Mouse (Mus musculus) neural tube, embryonic 15.5 days (tissue): ENCODE data around the gene Bcas3. TPM values are rescaled to one million over a fixed set of nuclear protein-coding genes. Genes with fewer than 3 reads are reported as not detected.

Experiments used
- ATAC-seq: fragments of 200-750 bp; cut with Nextera tagmentation; 2 replicates; pipeline ENCODE4 v1.8.0; 2017; ENCODE audit warnings: mild to moderate bottlenecking, moderate TSS enrichment, moderate library complexity; ENCODE audit not compliant: low FRiP score
- H3K27ac ChIP-seq: fragments of 300-500 bp; sonication (generic); replicated peaks from 2 replicates; pipeline ENCODE4 v1.5.1; 2015; ENCODE audit warnings: mild to moderate bottlenecking, inconsistent platforms
- H3K27me3 ChIP-seq: fragments of 300-500 bp; sonication (generic); replicated peaks from 2 replicates; pipeline ENCODE4 v1.6.1; 2015; ENCODE audit warnings: inconsistent platforms
- H3K36me3 ChIP-seq: fragments of 300-500 bp; sonication (generic); 2 replicates; pipeline ENCODE4 v1.6.1; 2015; ENCODE audit warnings: inconsistent platforms
- H3K4me1 ChIP-seq: fragments of 300-500 bp; sonication (generic); 2 replicates; pipeline ENCODE4 v1.6.1; 2015; ENCODE audit warnings: inconsistent platforms
- H3K4me2 ChIP-seq: fragments of 300-500 bp; sonication (generic); 2 replicates; pipeline ENCODE4 v1.6.1; 2015; ENCODE audit warnings: inconsistent platforms, mild to moderate bottlenecking, moderate library complexity
- H3K4me3 ChIP-seq: fragments of 300-500 bp; sonication (generic); replicated peaks from 2 replicates; pipeline ENCODE4 v1.5.1; 2015; ENCODE audit warnings: mild to moderate bottlenecking, inconsistent platforms
- H3K9ac ChIP-seq: fragments of 300-500 bp; sonication (generic); replicated peaks from 2 replicates; pipeline ENCODE4 v1.6.1; 2015; ENCODE audit warnings: mild to moderate bottlenecking, inconsistent platforms
- H3K9me3 ChIP-seq: fragments of 300-500 bp; sonication (generic); replicated peaks from 2 replicates; pipeline ENCODE4 v1.6.1; 2016; ENCODE audit warnings: inconsistent platforms
- WGBS: fragments of 180-500 bp; shearing (Covaris S2); methylation state at CpG from one replicate; pipeline ENCODE4 v1.1.7; 2015; ENCODE audit warnings: mixed read lengths; 5-methylcytosine and 5-hydroxymethylcytosine counted together
- polyA plus RNA-seq: library from polyadenylated mRNA; unstranded; fragments of >200 nt; fragmentation: Nextera tagmentation; extraction: Ambion mirVana; gene quantifications from 2 replicates; pipeline ENCODE4 v1.2.1, GENCODE M21; 2015

The Bcas3 gene
- polyA plus RNA-seq, 1 experiment from 2014 or later, result 31.6 TPM

DNA sequence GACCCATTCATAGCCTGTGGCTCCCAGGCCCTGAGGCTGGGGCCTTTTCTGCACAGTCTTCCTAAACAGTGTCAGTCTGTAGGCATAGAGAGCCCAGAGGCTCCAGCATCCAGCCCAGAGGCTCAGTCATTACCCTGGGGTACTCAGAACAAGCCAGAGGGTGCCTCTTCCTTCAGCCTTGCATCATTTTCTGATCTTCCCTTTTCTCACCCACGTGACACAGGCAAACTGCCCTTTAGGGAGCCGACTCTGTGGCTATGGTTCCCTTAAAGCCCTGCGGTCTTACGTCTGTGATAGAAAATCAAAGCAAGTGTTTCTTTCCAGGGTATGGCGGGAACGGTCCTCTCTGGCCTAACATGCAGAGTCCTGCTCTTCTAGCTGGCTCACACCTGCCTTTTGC is 421.7 kb downstream of the Bcas3 start:
- Histone ChIP-seq H3K9me3 (no peaks in the 10 kb centered on the region), H3K9ac (no peak overlapping the region), H3K4me3 (no peak overlapping the region), H3K4me2 (no peak overlapping the region), H3K4me1 (peaks cover 14% of the 10 kb centered on the region), H3K36me3 (no peaks in the 10 kb centered on the region), H3K27me3 (peaks cover 13% of the 10 kb centered on the region; the same call in 1 of the 2 replicates), H3K27ac (no peak overlapping the region)
- WGBS, result 56% methylated on average over 6 of the region's 6 CpGs
- ATAC-seq, result no peak

DNA sequence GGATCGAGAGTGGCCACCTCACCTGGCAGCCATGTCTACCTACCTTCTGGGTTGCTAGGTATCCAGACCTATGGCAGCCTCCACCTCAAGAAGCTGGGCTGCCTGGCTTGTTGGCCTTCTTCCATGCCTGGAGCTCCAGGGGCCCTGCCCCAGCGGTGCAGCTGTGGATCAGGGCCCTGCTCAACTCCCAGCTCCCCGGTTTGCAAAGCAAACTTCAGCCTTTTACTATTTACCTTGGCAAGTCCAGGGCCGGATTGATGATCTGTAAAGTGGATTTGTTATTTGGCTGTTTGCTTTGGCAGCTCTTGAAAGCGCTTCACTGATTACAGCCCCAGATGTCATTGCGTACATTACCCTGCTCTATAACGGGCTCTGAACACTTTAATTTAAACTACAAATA is 422.5 kb downstream of the Bcas3 start:
- Histone ChIP-seq H3K4me2 (no peak overlapping the region), H3K9me3 (no peaks in the 10 kb centered on the region), H3K9ac (no peak overlapping the region), H3K27me3 (peaks cover 14% of the 10 kb centered on the region; the same call in 1 of the 2 replicates), H3K4me3 (no peak overlapping the region), H3K4me1 (peaks cover 14% of the 10 kb centered on the region), H3K27ac (no peak overlapping the region), H3K36me3 (no peaks in the 10 kb centered on the region)
- 40% methylated on average over 7 of the region's 7 CpGs for WGBS
- no peak for ATAC-seq

DNA sequence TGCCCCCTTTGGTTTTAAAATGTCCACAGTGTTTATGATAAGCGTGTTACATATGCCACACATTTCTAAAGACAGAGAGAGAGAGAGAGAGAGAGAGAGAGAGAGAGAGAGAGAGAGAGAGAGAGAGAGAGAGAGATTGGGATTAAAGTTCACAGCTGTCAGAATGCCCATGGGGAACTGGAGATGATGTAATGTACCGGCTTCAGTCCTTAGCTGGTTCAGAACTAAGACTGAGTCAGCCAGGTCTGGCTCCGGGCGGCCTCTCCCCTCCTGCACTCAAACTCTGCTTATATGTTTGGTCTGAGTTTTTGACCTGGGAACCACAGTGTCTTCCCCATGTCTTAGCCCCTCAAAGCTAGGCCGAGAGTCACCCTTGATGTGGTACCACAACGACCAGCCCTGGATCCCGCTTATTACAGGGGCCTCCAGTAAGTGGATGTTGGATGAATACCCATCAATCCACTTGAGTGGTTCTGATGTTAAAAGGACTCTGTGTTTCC is 423.9 kb downstream of the Bcas3 start:
- no peak for ATAC-seq

DNA sequence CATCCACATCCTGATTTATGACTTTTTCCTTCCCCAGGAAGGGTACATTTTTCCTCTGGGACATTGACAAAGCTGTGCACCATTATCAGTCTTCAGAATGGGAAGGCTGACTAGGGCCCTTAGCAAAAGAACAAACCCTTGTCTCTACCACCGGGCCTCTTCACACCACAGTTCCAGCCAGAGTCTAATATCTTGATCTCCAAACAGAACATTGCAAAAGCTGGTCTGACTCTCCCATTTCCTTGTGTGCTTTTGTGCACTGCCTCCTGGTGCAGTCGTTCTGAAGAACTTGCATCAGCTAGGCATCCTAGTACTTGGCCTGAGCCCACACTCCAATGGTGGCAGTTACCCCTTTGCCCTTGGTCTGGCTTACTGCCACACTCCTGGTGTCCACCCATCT is 425.0 kb downstream of the Bcas3 start:
- H3K27ac ChIP-seq, result no peak overlapping the region
- no peak overlapping the region for H3K9ac ChIP-seq
- H3K4me1 ChIP-seq, result peaks cover 14% of the 10 kb centered on the region
- 0 out of 2 replicates have a peak, but pooled peaks cover 6% of the 10 kb centered on the region for H3K27me3 ChIP-seq
- 83% methylated on average over 2 of the region's 2 CpGs for WGBS
- no peak overlapping the region for H3K4me3 ChIP-seq
- no peaks in the 10 kb centered on the region for H3K9me3 ChIP-seq
- no peak for ATAC-seq
- H3K36me3 ChIP-seq, result no peaks in the 10 kb centered on the region
- no peak overlapping the region for H3K4me2 ChIP-seq

More for the DNA sequence above, 423.9 kb downstream of the Bcas3 start:
- Histone ChIP-seq H3K27ac (no peak overlapping the region), H3K36me3 (no peaks in the 10 kb centered on the region), H3K27me3 (peaks cover 10% of the 10 kb centered on the region; the same call in 1 of the 2 replicates), H3K9ac (no peak overlapping the region), H3K4me1 (peaks cover 14% of the 10 kb centered on the region), H3K4me3 (no peak overlapping the region), H3K9me3 (no peaks in the 10 kb centered on the region), H3K4me2 (no peak overlapping the region)
- WGBS, result 58% methylated on average over 7 of the region's 7 CpGs

DNA sequence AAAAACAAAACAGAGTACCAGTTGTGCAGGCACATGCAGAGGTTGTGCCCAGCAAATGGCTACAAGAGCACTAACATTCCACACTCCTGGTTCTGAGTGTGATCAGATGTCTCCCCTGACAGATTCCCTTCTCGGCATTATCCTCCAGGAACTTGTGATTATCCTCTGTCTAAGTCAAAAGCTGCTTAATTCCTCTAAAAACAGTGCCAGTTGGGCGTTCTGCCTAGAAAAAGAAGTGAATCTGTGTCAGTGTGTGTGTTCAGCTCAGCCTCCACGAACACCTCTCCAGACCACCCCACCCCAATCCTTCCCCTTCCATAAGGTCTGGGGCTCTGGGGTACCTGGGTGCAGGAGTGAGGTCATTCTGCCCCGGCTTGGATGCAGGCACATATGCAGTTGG is 427.3 kb downstream of the Bcas3 start:
- no peak overlapping the region for H3K27ac ChIP-seq
- H3K4me3 ChIP-seq, result no peak overlapping the region
- no peak for ATAC-seq
- no peak overlapping the region for H3K9ac ChIP-seq
- H3K4me2 ChIP-seq, result no peak overlapping the region
- H3K36me3 ChIP-seq, result no peaks in the 10 kb centered on the region
- H3K27me3 ChIP-seq, result 0 out of 2 replicates have a peak, but pooled peaks cover 3% of the 10 kb centered on the region
- no peaks in the 10 kb centered on the region for H3K9me3 ChIP-seq
- peaks cover 7% of the 10 kb centered on the region for H3K4me1 ChIP-seq
- WGBS, result 76% methylated on average over 4 of the region's 4 CpGs

DNA sequence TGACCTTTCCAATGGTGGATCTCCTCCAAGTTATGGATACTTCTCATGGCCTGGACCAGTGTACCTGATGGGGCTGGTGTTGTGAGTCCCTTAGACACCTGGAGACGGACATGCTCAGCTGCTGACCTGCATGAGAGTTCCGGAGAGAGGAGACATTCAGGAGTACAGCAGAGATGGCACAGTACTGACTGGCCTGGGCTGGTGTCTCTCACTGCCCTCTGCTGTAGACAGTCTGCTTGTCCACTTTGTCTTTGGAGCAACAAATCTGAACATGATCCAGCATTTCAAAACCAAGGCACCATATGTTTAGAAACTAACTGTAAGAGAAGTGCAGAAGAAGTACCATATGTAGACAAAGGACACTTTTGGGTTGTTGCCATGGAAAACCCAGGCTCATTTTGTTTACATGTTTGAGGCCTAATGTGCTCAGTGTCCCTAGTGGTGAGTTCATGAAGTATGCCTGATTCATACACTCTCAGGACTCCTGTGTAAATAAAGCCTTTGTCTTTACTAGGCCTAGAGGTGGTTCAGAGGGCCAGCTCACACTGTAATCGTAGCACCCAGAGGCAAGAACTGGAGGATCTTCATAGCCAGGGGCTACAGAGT is 433.2 kb downstream of the Bcas3 start:
- Histone ChIP-seq H3K4me2 (no peak overlapping the region), H3K36me3 (no peaks in the 10 kb centered on the region), H3K9ac (no peak overlapping the region), H3K27me3 (no peaks in the 10 kb centered on the region), H3K27ac (no peak overlapping the region), H3K4me3 (no peak overlapping the region), H3K4me1 (no peaks in the 10 kb centered on the region), H3K9me3 (no peaks in the 10 kb centered on the region)
- ATAC-seq, result no peak
- 79% methylated on average over 3 of the region's 3 CpGs for WGBS

DNA sequence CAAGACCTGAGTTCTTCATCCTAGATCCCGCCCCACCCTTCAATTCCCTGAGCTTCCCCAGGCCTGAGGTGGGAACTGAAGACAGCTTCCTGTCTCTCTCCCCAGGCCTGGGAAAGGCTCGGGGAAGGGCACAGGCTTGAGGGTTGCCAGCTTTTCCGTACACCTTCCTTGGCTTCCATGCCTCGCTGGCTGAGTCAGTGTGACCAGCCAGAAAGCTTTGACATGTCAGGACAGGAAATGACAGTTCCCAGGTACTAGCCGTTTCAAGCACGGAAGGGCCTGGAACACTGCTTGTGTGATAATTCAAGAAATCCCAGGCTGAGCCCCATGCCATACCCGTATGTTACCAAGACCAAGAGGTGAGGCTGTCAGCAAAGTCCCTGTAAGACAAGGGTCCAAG is 436.8 kb downstream of the Bcas3 start:
- 95% methylated on average over 7 of the region's 7 CpGs for WGBS
- no peaks in the 10 kb centered on the region for H3K9me3 ChIP-seq
- H3K4me2 ChIP-seq, result no peak overlapping the region
- H3K9ac ChIP-seq, result no peak overlapping the region
- H3K4me1 ChIP-seq, result no peaks in the 10 kb centered on the region
- no peak overlapping the region for H3K27ac ChIP-seq
- ATAC-seq, result no peak
- H3K4me3 ChIP-seq, result no peak overlapping the region
- no peaks in the 10 kb centered on the region for H3K27me3 ChIP-seq
- H3K36me3 ChIP-seq, result no peaks in the 10 kb centered on the region

DNA sequence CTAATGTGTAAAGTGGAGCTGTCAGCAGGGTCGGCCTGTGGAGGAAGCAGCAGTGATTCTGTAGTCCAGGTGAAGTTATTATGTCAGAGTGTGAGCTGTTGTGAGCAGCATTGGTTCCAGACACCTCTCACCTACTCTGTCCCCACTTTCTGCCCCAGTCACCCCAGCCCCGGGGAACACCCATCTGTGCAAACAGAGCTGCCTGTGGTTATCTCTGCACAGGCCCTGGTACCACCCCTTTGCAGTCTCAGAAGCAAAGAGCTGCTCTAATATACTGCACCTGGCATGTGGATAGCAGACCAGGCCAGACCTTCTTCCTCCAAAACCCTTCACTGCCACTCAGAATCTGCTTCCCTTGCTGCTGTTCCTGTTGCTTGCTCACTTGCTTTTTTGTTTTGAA is 437.3 kb downstream of the Bcas3 start:
- H3K9me3 ChIP-seq, result no peaks in the 10 kb centered on the region
- H3K27me3 ChIP-seq, result no peaks in the 10 kb centered on the region
- no peak overlapping the region for H3K9ac ChIP-seq
- H3K4me1 ChIP-seq, result no peaks in the 10 kb centered on the region
- ATAC-seq, result no peak
- H3K4me3 ChIP-seq, result no peak overlapping the region
- no peak overlapping the region for H3K27ac ChIP-seq
- no peaks in the 10 kb centered on the region for H3K36me3 ChIP-seq
- H3K4me2 ChIP-seq, result no peak overlapping the region
- WGBS, result 72% methylated on average over 2 of the region's 2 CpGs

DNA sequence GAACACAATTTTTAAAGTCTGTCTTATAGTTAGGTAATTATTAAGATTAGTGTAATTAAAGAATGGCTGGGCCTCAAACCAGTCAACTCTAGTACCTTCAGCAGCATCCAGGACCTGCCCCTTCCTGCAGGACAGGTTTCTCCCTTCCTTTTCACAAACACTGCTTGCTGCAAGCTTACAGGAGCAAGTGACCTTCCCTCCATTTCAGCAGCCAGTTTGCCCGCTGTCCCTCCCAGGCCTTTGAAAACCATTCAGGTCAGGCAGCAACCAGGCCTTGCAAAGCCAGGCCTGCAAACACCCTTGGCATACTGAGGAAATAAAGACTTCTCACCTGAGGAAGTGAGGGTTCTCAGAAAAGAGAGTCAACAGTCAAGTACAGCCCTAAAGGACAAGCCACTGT is 438.2 kb downstream of the Bcas3 start:
- Histone ChIP-seq H3K4me3 (no peak overlapping the region), H3K4me2 (no peak overlapping the region), H3K9me3 (no peaks in the 10 kb centered on the region), H3K27ac (no peak overlapping the region), H3K9ac (no peak overlapping the region), H3K36me3 (no peaks in the 10 kb centered on the region), H3K4me1 (no peaks in the 10 kb centered on the region), H3K27me3 (no peaks in the 10 kb centered on the region)
- ATAC-seq, result no peak
- 74% methylated on average over 1 of the region's 1 CpGs for WGBS

DNA sequence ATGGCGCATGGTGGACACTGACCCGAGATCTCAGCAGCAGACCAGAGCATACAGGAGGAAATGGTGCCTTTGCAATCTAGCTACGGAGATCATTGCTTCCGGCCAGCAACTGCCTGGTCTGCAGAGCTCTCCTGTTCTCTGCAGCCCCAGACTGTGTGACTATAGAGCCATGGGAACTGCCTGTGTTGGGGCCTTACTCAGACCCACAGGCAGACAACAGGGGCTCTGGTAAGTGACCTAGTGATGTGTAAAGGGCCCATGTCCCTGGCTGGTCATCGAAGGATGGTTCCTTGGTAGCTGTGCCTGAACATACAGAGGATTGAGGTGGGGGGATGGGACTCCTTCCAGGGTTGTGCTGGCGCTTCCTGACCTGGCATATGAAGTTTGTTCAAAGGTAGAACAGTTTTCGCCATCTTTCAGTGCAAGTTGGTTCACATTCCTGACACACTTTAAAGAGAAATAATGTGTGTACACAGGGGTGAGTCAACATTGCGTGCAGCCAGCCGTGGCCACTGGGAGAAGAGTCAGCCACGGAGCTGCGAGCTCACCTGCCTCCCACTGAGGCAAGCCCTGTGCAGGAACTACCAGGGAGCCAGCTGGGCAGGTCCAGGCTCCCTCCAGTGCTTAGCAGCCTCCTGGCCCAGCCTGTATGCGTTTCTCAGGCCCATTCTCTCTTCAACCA is 439.7 kb downstream of the Bcas3 start:
- Histone ChIP-seq H3K4me2 (no peak overlapping the region), H3K27ac (no peak overlapping the region), H3K4me3 (no peak overlapping the region), H3K36me3 (no peaks in the 10 kb centered on the region), H3K9me3 (no peaks in the 10 kb centered on the region), H3K4me1 (no peaks in the 10 kb centered on the region), H3K27me3 (no peaks in the 10 kb centered on the region), H3K9ac (no peak overlapping the region)
- WGBS, result 73% methylated on average over 12 of the region's 12 CpGs
- ATAC-seq, result no peak

DNA sequence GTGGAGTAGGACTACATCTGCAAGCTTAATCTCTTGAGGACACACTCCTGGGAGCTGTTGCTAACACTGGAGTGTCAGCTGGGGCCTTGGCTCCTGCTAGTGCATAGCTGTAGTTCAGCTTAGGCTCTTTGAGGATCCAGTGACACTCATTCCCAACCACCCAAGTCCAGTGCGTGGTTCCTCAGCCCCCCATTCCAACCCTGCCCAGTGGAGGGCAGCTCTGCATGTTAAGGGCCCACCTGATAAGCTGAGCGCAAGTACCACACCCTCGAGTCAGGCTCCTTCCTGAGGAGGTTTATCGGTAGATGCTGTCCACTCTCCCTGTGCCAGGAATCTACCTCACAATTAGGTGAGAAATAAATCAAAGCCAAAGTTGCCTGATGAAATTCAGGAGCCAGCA is 446.5 kb downstream of the Bcas3 start:
- whole genome bisulfite sequencing, result 78% methylated on average over 4 of the region's 4 CpGs
- H3K9me3 ChIP-seq, result no peaks in the 10 kb centered on the region
- ATAC-seq, result no peak
- no peaks in the 10 kb centered on the region for H3K27me3 ChIP-seq
- no peak overlapping the region for H3K27ac ChIP-seq
- H3K4me1 ChIP-seq, result no peaks in the 10 kb centered on the region
- H3K4me3 ChIP-seq, result no peak overlapping the region
- H3K9ac ChIP-seq, result no peak overlapping the region
- no peak overlapping the region for H3K4me2 ChIP-seq
- H3K36me3 ChIP-seq, result no peaks in the 10 kb centered on the region

DNA sequence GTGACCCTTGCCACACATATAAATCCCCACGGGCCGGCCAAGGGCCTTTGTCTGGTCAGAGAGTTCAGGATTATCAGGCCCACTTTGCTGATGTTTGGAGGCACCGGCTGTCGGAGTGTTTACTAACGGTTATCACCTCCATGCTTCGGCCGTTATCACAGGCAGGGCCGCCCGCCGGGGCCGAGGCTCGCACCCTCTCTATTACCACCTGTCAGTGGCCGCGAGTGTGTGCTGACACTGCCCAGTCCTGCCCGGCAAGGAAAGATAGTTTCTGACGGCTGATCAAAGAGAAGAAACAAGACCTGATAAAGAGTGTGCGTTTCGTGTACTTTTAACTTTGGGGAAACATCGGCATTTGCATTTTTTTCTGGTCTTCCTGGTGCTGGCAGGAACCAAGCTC is 446.9 kb downstream of the Bcas3 start:
- Histone ChIP-seq H3K4me2 (no peak overlapping the region), H3K4me3 (no peak overlapping the region), H3K9me3 (no peaks in the 10 kb centered on the region), H3K36me3 (no peaks in the 10 kb centered on the region), H3K9ac (no peak overlapping the region), H3K27ac (no peak overlapping the region), H3K4me1 (no peaks in the 10 kb centered on the region), H3K27me3 (no peaks in the 10 kb centered on the region)
- whole genome bisulfite sequencing, result 76% methylated on average over 19 of the region's 19 CpGs
- ATAC-seq, result no peak
